Mouse (Mus musculus) spleen, postnatal 10 days (tissue): ENCODE results near the gene Chchd10.

ENCODE experiments used
- DNase-seq, 2 experiments: peaks; one replicate each; pipeline ENCODE4 v3.0.0; 2021 to 2022; ENCODE audit warnings: low spot score in 2 of 2

Gene Chchd10

DNA sequence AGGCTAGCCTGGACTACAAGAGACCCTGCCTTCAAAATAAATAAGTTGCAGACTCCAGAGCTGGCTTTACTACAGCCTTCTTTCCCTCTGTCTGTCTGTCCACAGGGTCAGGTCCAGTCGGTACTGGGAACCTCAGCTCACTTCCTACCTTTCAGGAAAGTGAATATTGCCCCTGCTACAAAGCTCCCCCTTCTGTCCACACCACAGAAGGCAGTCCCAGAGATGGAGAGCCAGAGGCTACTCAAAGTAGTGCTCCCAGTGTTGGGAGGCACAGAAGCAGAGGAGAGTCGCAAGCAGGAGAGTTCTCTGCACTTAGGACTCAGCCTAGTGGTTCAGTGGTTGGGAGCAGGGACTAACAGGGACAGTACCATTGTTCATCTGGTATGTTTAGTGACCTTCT is 8.6 kb upstream of the Chchd10 start:
- DNase-seq = no peak

DNA sequence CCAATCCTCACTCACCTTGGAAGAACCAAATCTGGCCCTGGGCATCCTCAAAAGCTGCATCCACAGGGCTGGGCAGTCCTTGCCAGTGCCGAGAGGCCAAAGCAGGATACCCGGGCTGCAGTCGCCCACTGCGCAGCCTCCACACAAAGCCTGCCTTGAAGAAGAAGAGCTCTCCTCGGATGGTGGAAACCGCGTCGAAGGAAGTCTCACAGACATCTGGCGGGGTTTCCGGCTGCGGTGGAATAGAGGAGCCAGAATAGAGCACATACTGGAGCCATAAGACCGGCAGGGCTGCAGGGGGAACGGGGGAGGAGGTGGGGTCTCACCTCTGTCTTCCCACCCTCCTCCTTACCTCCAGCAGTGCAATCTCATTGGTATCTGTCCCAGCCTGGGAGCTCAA is 6.5 kb upstream of the Chchd10 start:
- no peak for DNase-seq

DNA sequence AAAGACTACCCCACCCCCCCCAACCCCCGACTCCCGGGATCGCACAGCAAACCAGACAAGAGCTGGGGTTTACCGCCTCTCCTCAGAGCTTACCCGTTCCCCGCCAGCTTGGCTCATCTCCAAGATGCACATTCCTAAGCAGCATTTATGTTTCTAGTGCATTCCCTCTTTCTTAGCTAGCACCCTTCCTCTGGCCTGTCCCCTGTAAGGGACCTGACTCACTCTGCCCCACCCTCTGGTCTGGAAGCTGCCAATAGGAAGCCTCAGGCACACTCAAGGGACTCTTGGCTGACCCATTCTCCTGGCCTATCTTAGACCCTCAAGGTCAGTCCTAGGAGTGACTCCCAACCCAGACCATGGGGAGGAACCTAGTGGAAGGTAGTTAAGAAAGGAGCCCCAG is 2.6 kb upstream of the Chchd10 start:
- DNase-seq = no peak

DNA sequence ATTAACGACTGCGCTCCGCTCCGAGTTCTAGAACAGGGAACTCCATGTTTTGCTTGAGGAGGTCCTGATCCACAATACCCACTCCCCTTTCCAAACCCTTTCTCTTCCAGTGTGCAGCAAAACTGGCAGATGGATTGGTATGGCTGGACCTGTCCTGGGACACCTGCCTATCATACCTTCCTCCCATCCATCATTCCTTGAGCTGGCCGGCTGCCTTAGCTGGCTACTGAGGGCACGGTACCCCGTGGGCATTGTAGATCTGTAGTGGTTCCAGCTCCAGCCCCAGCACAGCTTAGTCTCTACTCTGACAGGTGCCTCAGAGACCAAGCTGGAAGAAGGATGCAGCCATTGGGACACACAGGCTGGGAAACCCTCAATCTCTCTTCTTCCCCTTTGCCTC is 1.6 kb upstream of the Chchd10 start:
- DNase-seq = no peak

DNA sequence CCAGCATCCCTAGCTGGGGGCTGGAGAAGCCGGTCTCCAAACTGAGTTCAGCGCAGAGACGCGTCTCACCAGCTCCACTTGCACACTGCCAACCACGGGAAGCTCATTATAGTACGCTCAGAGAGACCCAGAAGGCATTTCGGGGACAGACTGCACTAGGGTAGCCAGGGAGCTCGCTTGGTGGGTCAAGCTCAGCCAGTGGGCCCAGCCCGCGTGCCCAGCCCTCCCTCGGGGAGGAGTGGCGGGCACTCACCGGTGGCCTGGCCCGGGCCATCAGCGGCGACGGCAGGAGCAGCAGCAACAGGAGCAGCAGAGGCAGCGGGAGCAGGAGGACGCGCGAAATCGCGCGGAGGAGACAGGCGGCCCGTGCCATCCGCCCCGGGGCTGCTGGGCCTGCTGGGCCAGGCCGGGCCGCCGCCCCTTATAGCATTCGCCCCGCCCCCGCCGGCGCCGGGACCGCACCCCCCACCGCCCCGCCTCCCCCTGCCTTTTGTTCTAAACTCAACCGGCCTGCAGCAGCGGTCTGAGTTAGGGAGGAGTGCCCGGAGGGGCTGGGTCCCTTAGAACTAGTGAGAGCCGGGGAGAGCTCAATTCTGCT is 750 bp upstream of the Chchd10 start:
- peak in 1 of 2 experiments; percentile 67 for DNase-seq

DNA sequence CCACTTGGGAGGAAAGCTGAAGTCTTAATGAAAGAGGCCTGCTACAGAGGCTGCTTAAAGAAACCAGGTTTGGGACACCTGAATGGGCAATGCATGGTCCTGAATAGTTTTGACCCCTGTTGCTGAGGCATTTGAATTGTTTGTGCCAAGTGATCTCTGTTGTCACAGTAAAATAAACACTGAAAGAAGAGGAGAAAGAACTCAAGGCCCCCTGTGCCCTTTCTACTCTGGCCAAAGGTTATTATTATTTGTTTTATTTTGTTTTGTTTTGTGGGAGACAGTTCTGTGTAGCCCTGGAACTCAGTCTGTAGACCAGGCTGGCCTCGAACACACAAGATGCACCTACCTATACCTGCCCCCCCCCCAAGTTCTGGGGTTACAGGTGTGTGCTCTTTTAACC is 2.1 kb downstream of the Chchd10 start:
- no peak for DNase-seq

DNA sequence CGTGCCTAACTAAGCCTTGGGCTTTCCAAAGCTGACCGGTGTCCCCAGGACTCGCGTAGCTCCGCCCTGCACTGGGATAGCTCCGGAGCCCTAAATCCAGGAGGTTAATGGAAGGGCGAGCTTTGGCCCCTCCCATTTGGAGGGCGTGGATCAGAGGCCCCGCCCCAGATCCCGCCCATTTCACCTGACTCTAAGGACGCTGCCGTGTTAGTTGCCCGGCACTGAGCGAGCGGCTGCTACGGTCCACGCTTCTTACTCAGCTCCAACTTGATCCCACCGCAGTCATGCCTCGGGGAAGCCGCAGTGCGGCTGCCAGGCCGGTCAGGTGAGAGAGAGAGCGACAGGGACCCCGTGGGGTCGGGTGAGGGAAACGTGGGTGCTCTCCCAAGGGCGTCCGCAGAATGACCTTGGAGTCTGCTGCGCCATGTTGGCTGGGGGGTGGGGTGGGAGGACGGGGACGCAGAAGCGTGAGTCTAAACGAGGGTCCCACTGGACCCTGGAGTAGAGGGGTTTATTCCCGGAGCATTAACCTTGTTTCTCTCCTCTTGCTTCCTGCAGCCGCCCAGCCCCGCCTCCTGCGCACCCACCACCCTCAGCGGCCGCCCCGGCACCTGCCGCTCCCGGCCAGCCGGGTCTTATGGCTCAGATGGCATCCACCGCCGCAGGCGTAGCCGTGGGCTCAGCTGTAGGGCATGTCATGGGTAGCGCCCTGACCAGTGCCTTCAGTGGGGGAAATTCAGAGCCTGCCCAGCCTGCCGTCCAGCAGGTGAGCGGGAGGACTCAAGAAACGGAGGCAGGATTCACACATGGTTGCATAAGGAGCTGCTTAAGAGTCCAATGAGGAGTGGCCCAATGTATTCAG is 3.0 kb downstream of the Chchd10 start, which contains the start of gene Mmp11:
Mmp11 (minus strand) TSS at position 817 of the 862 bp plus-strand sequence.
- peak; percentile 78 to 83 for DNase-seq

DNA sequence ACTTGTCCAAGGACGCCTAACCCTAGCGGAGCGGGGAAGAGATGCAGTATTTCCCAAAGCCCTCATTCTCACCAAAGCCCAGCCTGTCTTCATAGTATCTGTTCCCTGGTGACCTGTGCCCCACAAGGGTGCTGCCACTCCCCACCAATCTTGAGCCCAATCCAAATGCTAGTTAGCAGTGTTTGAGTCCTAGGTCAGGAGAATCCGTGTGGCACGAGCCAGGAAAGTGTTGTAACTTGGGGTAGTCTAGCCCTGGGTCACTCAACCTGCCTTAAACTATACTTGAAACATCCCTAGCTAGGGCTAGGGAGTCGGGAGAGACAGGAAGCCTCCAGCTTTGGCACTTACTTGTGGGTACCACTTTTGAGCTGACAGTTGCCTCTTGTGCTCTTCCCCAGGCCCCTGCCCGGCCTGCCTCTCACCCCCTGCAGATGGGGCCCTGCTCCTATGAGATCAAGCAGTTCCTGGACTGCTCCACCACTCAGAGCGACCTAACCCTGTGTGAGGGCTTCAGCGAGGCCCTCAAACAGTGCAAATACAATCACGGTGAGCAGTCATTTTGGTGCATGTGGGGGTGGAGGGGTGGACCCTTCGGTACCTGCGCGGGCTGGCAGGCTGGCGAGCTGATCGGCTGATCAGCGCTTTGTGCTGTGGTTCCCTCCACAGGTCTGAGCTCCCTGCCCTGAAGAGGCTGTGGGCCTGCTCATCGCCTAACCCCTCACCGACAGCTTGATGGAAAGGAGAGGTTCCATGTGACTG is 4.2 kb downstream of the Chchd10 start:
- DNase-seq = no peak

DNA sequence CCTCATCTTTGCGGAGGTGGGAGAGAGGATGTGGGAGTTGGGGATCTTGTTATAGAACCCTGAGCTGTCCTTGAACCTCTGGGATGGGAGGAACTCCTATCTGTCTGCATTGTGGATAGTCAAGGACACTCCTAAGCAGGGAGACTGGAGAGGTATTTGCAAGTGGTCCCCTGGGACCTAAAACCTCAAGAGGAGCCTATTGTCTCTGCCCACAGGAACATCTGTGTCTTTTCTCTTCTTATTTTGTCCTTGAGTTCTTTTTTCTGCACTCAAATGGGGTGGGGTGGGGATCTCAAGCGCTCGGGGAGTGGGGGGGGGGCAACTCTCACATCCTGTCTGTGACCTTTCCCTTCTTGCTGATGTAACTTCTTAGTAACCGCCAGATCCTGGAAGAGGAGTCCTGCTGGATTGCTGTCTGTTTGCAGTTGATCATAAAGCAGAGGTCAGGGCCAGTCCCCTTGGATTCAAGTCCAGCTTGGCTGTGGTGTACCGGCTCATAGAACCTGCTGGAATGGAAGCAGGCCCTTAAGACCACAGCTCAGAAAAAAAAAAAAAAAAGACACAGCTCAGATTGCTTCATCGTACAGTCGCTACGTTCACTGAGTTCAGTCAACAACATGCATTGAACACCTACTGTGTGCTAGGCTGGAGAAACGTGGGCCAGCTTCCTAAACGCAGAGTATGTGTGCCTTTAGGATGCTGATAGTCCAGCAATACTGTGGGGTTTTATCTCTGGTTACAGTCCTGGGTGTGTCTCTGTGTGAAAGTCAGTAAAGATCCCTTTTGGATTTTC is 5.1 kb downstream of the Chchd10 start:
- DNase-seq = no peak

DNA sequence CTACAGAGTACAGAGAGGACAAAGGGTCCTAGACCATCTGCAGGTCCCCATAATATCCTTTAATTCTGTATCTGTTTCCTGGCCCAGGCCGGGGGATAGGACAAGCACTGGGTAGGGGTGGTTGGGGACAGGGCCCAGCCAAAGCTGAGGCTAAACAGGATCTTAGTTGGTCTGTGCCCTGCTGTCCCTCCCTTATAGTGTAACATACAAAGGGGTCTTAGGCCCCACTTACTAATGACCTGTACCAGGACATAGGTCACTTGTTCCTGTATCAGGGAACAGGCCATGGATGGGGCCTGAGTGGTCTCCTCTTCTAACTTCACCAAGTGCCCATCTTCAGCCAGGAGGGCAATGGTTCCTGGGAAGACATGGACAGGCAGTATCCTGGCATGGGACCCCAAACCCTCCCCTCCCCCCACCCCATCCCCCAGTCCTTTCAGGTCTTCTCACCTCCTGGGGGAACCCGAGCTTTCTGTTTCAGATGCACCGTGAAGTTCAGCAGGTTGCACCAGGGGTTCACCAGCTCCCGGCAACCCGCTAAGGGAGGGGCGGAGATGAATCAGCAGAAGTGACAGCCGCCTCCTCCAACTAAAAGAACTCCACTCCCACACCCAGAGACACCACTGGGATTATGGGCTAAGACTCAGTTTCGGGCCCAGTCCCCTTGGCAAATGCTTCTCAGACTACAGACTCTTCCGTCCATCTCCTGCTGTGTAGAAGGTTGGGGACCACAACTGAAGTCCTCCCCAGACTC is 6.7 kb downstream of the Chchd10 start:
- DNase-seq = peak; percentile 68 to 82

DNA sequence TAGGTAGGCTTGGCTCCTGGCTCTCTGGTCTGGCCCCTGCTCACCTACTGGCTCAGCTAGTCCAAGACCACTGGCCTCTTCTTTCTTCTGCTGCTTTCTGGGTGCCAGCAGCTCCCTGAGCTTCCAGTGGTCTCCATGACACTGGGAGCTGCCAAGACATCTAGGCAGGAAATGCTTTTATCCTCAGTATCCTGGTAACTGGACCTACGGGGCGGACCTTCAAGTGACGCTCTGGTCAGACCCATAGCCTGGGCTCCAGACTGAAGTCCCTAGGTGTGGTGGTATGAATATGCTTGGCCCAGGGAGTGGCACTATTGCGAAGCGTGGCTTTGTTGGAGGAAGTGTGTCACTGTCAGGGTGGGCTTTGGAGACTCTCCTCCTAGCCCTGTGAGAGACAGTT is 7.6 kb downstream of the Chchd10 start, which contains the start of gene Gm867:
Gm867 (minus strand) TSS at position 153 of the 400 bp plus-strand sequence.
- no peak for DNase-seq

DNA sequence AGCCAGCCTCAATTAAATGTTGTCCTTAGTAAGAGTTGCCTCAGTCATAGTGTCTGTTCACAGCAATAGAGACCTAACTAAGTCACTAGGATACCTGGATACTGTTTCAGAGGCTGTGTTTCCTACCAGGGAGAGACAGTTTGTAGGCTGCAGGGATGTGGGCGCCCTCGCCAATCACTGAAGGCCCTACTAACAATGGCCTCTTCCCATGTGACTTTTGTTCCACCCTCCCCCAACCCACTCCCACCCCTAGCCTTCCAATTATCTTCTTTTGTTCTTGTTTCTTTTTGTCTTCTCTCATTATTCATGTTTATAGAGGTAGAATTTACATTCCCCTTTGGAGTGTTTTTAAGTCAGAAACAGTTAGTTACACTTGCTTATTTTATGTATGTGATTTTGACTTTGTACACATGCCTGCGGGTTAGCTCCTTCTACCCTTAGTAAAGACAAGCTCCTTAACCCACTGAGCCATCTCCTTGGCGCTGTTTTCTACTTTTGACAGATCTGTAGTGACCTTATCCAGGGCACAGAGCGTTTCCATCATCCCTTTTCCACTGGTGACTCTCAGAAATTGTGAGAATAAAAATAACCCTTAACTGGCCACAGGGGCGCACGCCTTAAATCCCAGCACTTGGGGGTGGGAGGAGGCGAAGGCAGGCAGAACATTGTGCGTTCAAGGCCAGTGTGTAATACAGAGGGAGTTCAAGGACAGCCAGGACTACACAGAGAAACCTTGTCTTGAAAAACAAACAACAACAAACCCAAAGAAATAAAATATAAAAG is 8.3 kb downstream of the Chchd10 start:
- no peak for DNase-seq

DNA sequence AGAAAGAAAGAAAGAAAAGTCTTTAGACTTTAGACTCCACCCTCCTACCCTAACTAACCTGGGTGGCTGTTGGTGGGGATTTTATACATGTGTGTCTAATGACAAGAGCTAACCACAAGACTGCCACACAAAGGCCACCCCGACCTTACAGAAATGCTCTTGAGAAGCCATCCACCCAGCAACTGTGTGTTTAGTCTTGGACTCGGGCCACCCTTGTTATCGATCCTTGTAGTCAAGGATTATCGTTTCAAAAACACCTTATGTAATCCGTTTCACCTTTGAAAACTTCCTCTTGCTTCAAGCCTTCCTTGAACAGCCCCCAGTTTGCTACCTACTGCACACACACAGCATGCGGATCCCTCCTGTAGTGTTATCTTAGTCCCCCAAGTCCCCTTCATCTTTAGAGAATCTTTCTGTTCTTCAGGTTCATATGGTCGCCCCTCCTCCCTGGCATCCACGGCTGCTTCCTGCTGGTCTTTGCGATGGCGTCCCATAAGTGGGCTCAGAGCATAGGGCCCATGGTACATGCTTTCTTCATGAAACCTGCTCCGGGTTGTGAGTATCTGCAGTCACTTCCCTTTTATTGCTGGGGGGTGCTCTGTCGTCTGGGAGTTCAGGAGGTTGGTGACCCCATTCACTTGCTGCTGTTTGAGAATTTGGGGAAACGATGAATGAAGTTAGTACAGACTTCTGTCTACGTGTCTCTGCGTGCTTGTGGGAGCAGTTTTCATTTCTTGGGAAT is 10.0 kb downstream of the Chchd10 start, which contains the start of gene Vpreb3:
Vpreb3 (plus strand) TSS at position 322 of the 742 bp plus-strand sequence.
- DNase-seq = no peak

DNA sequence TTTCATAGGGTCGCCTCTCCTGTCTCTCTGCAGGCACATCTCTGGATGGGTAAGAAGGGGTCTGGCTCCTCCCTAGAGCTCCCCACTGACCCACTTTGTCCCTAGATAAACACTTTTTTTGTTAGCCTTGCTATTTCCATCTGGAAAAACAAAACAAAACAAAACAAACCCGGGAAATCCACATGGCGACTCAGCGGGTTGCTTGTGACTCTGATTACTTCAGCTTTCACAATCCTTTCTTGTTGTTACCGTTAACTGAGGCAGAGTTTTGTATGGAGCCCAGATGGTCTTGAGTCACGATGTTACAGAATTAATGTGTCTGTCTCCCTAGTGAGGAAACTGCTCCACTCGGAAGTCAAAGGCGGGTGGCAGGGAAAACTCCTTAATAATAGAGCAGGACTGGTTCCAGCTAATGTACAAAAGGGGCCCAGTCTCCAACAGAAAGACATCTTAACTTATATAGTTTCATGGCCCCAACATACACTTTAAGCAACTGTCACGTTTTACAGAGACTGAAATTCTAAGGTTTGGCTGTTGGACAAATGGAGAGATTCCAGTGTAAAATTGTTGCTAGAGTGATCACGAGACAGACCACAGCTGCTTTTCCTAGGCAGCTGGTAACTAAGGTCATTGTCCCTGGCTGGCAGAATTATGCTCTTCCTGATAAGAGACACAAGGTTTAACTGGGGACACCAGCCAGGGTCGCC is 11.3 kb downstream of the Chchd10 start:
- DNase-seq = no peak

DNA sequence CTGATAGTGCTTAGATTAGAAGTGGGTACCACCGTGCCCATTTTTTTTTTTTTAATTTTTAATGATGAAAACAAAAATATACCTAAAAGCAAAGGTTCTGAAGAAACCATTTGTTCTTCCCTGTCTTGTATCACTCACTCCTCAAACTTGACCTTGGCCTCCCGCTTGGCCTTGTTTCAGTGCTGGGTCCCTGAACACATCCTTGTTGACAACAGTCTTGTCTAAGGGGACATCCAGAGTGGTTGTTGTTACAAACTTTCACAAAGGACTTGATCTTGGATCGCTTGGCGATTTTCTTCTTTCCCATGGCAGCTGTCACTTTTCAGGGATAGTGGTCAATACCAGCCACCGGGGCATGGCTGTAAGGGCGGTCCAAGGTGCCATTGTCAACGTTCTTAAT is 12.3 kb downstream of the Chchd10 start:
- no peak for DNase-seq

DNA sequence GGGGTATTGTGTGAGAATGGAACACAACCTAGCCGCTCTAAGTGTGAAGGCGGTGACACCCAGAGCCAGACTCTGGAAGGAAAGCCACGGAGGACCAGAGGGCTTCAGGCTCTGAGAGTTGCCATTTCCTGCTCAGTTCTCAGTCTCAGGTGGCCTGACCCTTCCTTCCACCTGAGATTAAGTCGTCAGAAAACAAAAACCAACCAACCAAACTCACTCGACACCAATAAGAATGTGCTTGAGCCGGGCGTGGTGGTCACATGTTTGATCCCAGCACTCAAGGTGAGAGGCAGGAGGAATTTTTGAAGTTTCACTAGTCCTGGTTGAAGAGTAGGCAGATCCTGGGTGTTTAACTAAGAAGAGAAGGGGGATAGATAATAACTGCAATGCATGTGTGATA is 13.0 kb downstream of the Chchd10 start:
- peak in 1 of 2 experiments; percentile 8 for DNase-seq

DNA sequence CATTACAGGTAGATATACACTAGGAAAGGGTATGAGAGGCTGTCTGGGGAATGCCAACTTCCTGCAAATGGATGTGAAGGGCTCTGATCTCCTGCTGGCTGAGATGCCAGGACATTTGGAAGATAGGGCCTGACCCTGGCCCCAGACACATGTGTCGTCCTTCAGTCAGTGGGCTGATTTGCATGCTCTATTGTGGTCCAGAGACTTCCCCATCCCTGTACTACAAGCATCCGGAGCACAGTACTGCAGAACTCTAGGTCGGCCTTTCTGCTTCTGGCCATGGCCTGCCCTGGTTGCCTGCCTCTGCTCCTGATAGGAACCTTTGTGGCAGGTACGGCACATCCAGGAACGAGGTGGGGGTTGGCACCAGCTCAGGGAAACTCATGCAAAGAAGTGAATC is 15.1 kb downstream of the Chchd10 start:
- DNase-seq = peak in 1 of 2 experiments; percentile 22
